Mouse (Mus musculus) limb, embryonic 14.5 days (tissue): ENCODE measurements around the gene Lgsn. TPM values are rescaled to one million over a fixed set of nuclear protein-coding genes. Genes with fewer than 3 reads are reported as not detected.
A peak's percentile ranks its signal among the peaks of the same experiment; 100 is the strongest.

ENCODE experiments used
- ATAC-seq: fragments of 200-750 bp; cut with Nextera tagmentation; 2 replicates; pipeline ENCODE4 v1.8.0; 2017; ENCODE audit warnings: low read depth, moderate number of reproducible peaks, moderate TSS enrichment; ENCODE audit not compliant: low FRiP score
- DNase-seq: peaks from one replicate; pipeline ENCODE4 v3.0.0-alpha.2; 2015; ENCODE audit warnings: low spot score
- H3K27ac ChIP-seq: fragments of 300-500 bp; sonication (generic); replicated peaks from 2 replicates; pipeline ENCODE4 v1.5.1; 2014; ENCODE audit warnings: low read depth, mild to moderate bottlenecking, low read length, moderate library complexity, mixed read lengths
- H3K27me3 ChIP-seq: fragments of 300-500 bp; sonication (generic); 2 replicates; pipeline ENCODE4 v1.6.1; 2014; ENCODE audit warnings: low read length, mixed read lengths; ENCODE audit not compliant: control insufficient read depth, insufficient read depth
- H3K36me3 ChIP-seq: fragments of 300-500 bp; sonication (generic); 2 replicates; pipeline ENCODE4 v1.6.1; 2014; ENCODE audit warnings: mild to moderate bottlenecking, low read length, moderate library complexity, mixed read lengths; ENCODE audit not compliant: control insufficient read depth, insufficient read depth
- H3K4me1 ChIP-seq: fragments of 300-500 bp; sonication (generic); 2 replicates; pipeline ENCODE4 v1.6.1; 2014; ENCODE audit warnings: antibody characterized with exemption, low read length, mixed read lengths; ENCODE audit not compliant: control insufficient read depth, insufficient read depth
- H3K4me2 ChIP-seq: fragments of 300-500 bp; sonication (generic); replicated peaks from 2 replicates; pipeline ENCODE4 v1.6.1; 2014; ENCODE audit warnings: low read depth, mild to moderate bottlenecking, low read length, moderate library complexity; ENCODE audit not compliant: severe bottlenecking
- H3K4me3 ChIP-seq: fragments of 300-500 bp; sonication (generic); replicated peaks from 2 replicates; pipeline ENCODE4 v1.5.1; 2014; ENCODE audit warnings: low read length
- H3K9ac ChIP-seq: fragments of 300-500 bp; sonication (generic); 2 replicates; pipeline ENCODE4 v1.6.1; 2014; ENCODE audit warnings: mild to moderate bottlenecking, low read depth, low read length, moderate library complexity; ENCODE audit not compliant: severe bottlenecking
- H3K9me3 ChIP-seq: fragments of 300-500 bp; sonication (generic); 2 replicates; pipeline ENCODE4 v1.6.1; 2016; ENCODE audit warnings: low read length; ENCODE audit not compliant: control insufficient read depth
- POLR2A ChIP-seq: fragments of 200-500 bp; IDR thresholded peaks from 2 replicates; pipeline ENCODE4 v1.8.0; 2012; ENCODE audit warnings: inconsistent platforms, mild to moderate bottlenecking, moderate library complexity, borderline replicate concordance; ENCODE audit not compliant: insufficient read depth, insufficient read length; ENCODE audit errors: extremely low read depth
- WGBS: fragments of 180-500 bp; shearing (Covaris S2); extraction: QIAGEN DNeasy Blood & Tissue Kit; methylation state at CpG from one replicate; pipeline ENCODE4 v1.1.7; 2014; 5-methylcytosine and 5-hydroxymethylcytosine counted together
- polyA plus RNA-seq, 2 experiments: library from polyadenylated mRNA; depleted of rRNA in 1 of 2; stranded (reverse) in 1 of 2; unstranded in 1 of 2; fragments of >200 nt; fragmentation: Nextera tagmentation in 1 of 2; extraction: Ambion mirVana in 1 of 2; gene quantifications; 2 replicates each; pipeline versions ENCODE4 v1.2.1 to v1.2.3; 2012 to 2014

Lgsn gene
- polyA plus RNA-seq, 2 experiments, result not detected

GRCm38 (mm10) chr1:31150546-31150945 lies 25.7 kb upstream of the Lgsn start:
- H3K4me3 ChIP-seq, result no peak overlapping the region
- no peaks in the 10 kb centered on the region for H3K36me3 ChIP-seq
- DNase-seq, result no peak
- H3K9ac ChIP-seq, result no peak overlapping the region
- TF ChIP-seq POLR2A, result no peak
- no peak overlapping the region for H3K4me2 ChIP-seq
- no peaks in the 10 kb centered on the region for H3K9me3 ChIP-seq
- no peaks in the 10 kb centered on the region for H3K27me3 ChIP-seq
- WGBS, result 48% methylated on average over 3 of the region's 3 CpGs
- peaks cover 13% of the 10 kb centered on the region for H3K4me1 ChIP-seq
- no peak for ATAC-seq
- H3K27ac ChIP-seq, result no peak overlapping the region

- Histone ChIP-seq H3K27me3 (no peaks in the 10 kb centered on the region), H3K36me3 (no peaks in the 10 kb centered on the region), H3K4me2 (no peak overlapping the region), H3K9ac (no peak overlapping the region), H3K9me3 (no peaks in the 10 kb centered on the region), H3K4me1 (peaks cover 13% of the 10 kb centered on the region), H3K4me3 (no peak overlapping the region), H3K27ac (no peak overlapping the region)
- WGBS, result 38% methylated on average over 2 of the region's 2 CpGs
- no peak for DNase-seq
- no peak for TF ChIP-seq POLR2A
- no peak for ATAC-seq
Measured at GRCm38 (mm10) chr1:31152799-31153426, 23.3 kb upstream of the Lgsn start.

GRCm38 (mm10) chr1:31153793-31154349 lies 22.3 kb upstream of the Lgsn start:
- DNase-seq, result peak; percentile 72
- WGBS, result 19% methylated on average over 7 of the region's 7 CpGs

GRCm38 (mm10) chr1:31156185-31156584 lies 20.0 kb upstream of the Lgsn start:
- no peak overlapping the region for H3K27ac ChIP-seq
- no peaks in the 10 kb centered on the region for H3K4me1 ChIP-seq
- TF ChIP-seq POLR2A, result no peak
- no peak overlapping the region for H3K4me3 ChIP-seq
- WGBS, result 87% methylated on average over 2 of the region's 2 CpGs
- no peaks in the 10 kb centered on the region for H3K36me3 ChIP-seq
- no peaks in the 10 kb centered on the region for H3K9me3 ChIP-seq
- no peak overlapping the region for H3K4me2 ChIP-seq
- ATAC-seq (no peak), DNase-seq (no peak)
- H3K27me3 ChIP-seq, result no peaks in the 10 kb centered on the region
- H3K9ac ChIP-seq, result no peak overlapping the region

More at GRCm38 (mm10) chr1:31153793-31154349, 22.3 kb upstream of the Lgsn start:
- ATAC-seq, result no peak
- Histone ChIP-seq H3K4me1 (peaks cover 13% of the 10 kb centered on the region), H3K9ac (no peak overlapping the region), H3K4me3 (no peak overlapping the region), H3K4me2 (no peak overlapping the region), H3K27ac (no peak overlapping the region), H3K9me3 (no peaks in the 10 kb centered on the region), H3K36me3 (no peaks in the 10 kb centered on the region), H3K27me3 (no peaks in the 10 kb centered on the region)
- TF ChIP-seq POLR2A, result no peak

DNA sequence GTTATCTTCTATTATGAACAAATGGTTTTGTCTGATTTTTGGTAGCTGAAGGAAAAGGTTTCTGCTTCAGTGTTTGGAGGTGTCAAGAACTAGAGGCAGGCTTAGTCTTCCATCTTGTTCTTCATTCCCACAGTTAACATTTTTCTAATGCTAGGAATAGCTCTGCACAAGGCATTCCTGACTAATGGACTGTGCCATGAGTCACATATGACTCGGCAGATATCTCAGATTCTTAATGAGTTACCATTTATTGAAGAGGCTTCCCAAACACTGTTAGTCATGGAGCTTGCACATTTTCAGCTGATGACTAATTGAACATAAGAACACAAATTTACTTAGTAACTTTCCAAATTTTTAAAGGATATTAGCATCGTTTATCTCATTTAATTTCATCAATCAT lies 19.3 kb upstream of the Lgsn start:
- Histone ChIP-seq H3K4me2 (no peak overlapping the region), H3K4me3 (no peak overlapping the region), H3K36me3 (no peaks in the 10 kb centered on the region), H3K27me3 (no peaks in the 10 kb centered on the region), H3K4me1 (no peaks in the 10 kb centered on the region), H3K9ac (no peak overlapping the region), H3K27ac (no peak overlapping the region), H3K9me3 (no peaks in the 10 kb centered on the region)
- TF ChIP-seq POLR2A, result no peak
- DNase-seq, result no peak
- 86% methylated on average over 2 of the region's 2 CpGs for WGBS
- ATAC-seq, result no peak
